Mouse (Mus musculus) liver, postnatal 0 days (tissue): ENCODE measurements around the gene Vps18.

ENCODE experiments used
- CTCF ChIP-seq: sonication (generic); IDR thresholded peaks from 2 replicates; pipeline ENCODE4 v1.5.1; 2016; ENCODE audit warnings: antibody characterized with exemption, low read depth
- EP300 ChIP-seq: IDR thresholded peaks from 2 replicates; pipeline ENCODE4 v1.6.1; 2016; ENCODE audit warnings: antibody characterized with exemption, low read depth, mild to moderate bottlenecking

DNA sequence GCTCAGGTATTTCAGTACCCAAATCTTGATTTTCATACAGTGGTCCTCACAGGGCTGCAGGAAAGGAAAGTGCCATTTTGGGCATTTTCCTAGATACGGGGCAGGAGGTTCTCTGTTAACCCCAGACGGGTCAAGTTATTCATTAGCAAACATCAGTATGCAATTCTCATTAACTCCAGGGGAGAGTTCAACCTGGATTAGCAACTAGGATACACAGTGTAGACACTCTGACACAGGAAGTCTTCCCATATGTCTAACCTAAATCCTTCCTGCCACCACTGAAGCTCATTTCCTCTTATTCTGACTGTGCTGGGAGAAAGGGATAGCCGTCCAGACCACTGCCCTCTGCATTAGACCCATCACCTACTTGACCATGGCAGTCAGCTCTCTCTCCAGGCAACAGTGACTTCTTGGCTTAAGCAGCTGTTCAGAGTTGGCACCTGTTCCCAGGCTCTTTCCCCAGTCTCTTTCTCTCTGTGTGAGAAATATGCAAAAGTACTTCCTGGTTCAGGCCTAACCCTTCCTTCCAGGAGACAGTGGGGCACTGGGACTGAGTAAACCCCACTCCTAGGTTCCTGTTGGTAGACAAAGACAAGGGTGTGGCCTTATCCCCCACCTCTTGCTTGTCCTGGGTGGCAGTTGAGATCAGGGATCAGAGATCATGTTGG, 29.6 kb downstream of the Vps18 start:
- TF ChIP-seq CTCF (no peak), EP300 (no peak)
